Mouse (Mus musculus) gonadal fat pad, adult 2 months (tissue): ENCODE data around the gene Haus8. TPM values are rescaled to one million over a fixed set of nuclear protein-coding genes. Genes with fewer than 3 reads are reported as not detected.
"Not testable (repeated sequence)": the region's sequence is repeated elsewhere in the genome, so short reads cannot be mapped to it uniquely, and the experiment has no call there.

Source experiments
- DNase-seq: peaks from one replicate; pipeline ENCODE4 v3.0.0-alpha.2; 2012; ENCODE audit warnings: low read depth
- polyA plus RNA-seq: library from polyadenylated mRNA; depleted of rRNA; stranded (reverse); fragments of >200 nt; gene quantifications from 2 replicates; pipeline ENCODE4 v1.2.3, GENCODE M21; 2012; rRNA removed

The Haus8 gene
- polyA plus RNA-seq, 1 experiment = 3.6 TPM

- not testable (repeated sequence) for DNase-seq
Measured at GRCm38 (mm10) chr8:71286223-71286622, 13.5 kb upstream of the Haus8 start.

DNA sequence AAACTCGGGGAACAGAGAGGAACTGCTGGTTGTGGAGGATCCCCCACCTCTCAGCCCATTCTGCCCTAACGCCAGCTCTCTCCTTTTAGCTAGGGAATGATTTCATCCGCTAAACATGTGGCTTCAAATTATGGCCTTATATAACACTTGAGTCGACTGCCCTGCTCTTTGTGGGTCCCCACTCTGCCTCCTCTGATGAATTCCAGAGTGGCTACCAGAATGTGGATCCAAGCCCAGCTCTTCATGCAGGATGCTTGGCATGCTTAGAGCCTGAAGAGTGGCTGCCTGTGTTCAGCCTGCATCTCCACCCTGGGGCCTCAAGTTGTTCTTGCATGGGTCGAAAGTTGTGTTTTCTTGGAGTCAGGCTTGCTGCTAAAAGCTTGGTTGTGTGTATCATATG, 9.9 kb upstream of the Haus8 start:
- no peak for DNase-seq

- DNase-seq = not testable (repeated sequence)
Measured at GRCm38 (mm10) chr8:71281731-71282130, 9.0 kb upstream of the Haus8 start.

DNA sequence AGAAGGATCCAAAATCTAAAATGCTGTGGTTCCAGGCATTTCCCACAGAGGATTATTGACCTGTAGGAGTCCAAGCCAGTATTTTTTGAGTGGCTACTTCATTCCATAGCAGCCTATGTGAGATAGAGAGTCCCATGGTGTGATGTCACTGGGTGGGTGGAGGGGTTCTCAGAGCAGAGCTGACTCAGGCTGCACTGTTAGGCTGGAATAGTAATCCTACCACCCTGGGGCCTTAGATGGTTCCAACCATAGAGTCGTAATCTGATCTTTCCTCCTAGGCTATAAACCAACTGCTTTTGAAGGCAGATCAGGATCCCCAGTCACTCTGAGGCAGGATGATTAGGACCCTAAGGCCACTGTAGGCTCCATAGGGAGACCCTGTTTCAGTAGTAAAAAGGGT, 6.7 kb upstream of the Haus8 start:
- DNase-seq = not testable (repeated sequence)

DNA sequence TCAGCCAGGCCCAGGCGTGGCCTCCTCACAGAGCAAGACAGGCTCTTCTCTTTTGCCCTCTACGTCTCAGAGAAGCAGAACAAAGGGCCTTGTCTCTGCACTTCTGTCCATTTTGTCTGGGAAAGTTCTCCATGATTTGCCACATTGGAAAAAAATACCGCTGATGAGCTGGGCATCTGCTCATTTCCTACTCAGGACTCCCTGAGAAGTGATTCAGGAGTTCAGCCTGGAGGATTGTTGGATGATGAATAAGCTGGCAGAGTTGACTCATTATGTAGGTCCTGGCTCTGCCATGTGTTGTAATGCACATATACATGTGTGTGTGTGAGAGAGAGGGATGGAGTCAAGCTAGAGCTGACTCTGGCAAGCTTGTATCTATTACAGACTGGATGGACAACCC, 3.4 kb upstream of the Haus8 start:
- no peak for DNase-seq

DNA sequence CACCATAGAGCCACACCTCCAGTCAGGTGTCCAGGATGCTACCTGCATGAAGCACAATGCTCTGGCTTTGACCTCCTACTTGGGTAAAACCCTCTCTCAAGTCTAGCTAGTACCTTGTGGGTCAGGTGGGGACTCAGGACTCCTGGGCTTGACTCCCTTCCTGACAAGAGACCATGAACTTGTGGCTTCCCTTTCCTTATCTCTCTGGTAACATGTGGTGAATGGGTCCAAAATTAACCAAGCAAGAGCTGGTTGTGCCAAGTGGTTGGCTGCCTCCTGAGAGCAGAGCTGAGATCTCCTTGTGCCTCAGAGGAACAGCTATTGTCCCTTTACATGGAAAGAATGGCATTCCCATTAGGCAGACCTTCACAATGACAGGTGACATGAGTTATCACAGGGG, 1.7 kb upstream of the Haus8 start:
- DNase-seq = no peak

DNA sequence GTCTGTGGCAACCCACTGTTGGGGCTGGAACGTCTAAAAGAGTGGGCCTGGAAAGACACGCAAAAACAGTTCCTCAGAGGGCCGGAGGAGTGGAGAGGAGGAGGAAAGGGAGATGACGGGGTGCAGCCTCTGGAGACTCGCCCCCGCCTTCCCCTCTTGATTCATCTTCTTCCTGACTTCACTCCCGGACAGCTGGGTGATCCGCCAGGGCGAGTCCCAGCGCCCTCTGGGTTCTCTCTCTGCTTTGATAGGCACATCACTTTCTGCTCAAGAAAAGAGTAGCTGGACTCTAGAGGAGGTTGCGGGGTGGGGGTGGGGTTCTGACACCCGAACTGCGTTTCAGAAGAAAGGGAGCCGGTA, 397 bp upstream of the Haus8 start:
- DNase-seq = no peak

DNA sequence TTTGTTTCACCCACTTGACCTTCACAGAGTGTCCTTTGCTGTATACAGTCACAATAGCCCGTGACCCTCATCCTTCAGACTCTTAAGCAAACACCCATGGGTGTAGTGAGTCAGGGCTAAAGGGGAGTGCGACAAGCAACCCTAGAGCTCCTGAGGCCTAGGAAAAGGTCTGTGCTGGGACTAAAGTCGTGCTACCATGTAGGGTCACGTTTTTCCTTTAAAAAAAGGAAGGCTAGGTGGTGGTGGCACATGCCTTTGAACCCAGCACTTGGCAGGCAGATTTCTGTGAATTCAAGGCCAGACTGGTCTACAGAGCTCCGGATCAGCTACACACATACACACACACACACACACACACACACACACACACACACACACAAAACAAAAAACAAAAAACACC, 1.1 kb downstream of the Haus8 start:
- no peak for DNase-seq

- DNase-seq = not testable (repeated sequence)
Measured at GRCm38 (mm10) chr8:71268286-71268685, 4.4 kb downstream of the Haus8 start.

GRCm38 (mm10) chr8:71267690-71268089, 5.0 kb downstream of the Haus8 start:
- DNase-seq = no peak

- no peak for DNase-seq
Measured at GRCm38 (mm10) chr8:71261234-71261633, 11.5 kb downstream of the Haus8 start.

DNA sequence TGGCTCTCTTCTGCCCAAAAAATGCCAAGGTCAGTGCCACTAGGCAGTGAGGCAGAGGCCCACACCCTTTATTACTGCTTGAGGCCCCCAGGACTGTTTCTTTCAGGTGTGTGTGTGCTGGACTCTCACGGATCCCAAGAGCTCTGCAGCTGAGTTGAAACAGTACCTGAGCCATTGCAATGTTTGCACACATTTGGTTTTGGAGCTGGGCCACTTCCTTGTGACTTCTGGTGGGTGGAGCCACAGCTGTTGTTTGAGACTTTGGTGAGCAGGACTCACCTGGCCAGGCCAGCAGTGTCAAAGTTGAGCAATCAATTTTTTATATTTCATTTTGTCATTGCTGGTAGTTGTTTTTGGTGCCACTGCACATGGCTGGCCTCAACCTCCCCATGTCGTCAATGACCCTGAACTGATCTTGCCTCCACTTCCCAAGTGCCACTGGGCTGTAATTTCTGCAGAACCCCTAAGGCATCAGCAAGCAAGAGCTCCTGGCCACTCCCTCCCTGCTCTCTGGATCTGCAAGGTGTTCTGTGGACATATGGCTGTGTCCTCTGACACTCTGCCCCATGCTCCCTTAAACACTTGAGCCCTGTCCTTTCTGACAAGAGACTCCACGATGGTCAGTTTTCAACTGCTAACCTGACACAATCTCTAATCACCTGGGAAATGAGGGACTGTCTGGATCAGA, 16.0 kb downstream of the Haus8 start:
- DNase-seq = peak; percentile 49

DNA sequence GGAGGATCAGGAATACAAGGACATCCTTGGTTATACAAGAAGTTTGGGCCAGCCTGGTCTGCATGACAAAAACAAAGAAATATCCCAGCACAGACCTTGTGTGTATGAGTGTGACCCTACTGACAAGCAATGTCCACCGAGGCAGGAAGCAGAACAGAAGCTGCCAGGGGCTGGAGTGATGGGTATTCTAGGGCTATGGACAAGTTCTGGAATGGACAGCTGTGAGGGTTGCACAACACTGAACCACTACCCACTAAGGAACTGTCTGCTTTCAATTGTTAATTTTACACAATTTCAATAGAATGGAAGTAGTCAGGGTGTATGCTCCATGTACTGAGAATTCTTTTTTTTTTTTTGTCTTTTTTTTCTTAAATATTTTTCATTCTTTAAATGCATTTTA, 24.5 kb downstream of the Haus8 start:
- no peak for DNase-seq

- no peak for DNase-seq
Measured at GRCm38 (mm10) chr8:71242757-71243156, 30.0 kb downstream of the Haus8 start.

GRCm38 (mm10) chr8:71224560-71224959, 48.2 kb downstream of the Haus8 start:
- no peak for DNase-seq

GRCm38 (mm10) chr8:71214266-71214665, 58.5 kb downstream of the Haus8 start:
- not testable (repeated sequence) for DNase-seq

GRCm38 (mm10) chr8:71205541-71205967, 67.2 kb downstream of the Haus8 start:
- DNase-seq = not testable (repeated sequence)

Other genes starting within 250 kb of the Haus8 start
- 17.7 and 20.8 TPM in 2 replicates for gene Myo9b, start 220 bp downstream of the Haus8 start, polyA plus RNA-seq
- 157 and 172 TPM in 2 replicates for gene Use1, start 93.9 kb upstream of the Haus8 start, polyA plus RNA-seq
- 10.2 and 13.0 TPM in 2 replicates for gene Ocel1, start 98.4 kb upstream of the Haus8 start, polyA plus RNA-seq
- gene Nr2f6, start 109.0 kb upstream of the Haus8 start, polyA plus RNA-seq = 133 and 165 TPM in 2 replicates
- gene Ushbp1, start 122.9 kb upstream of the Haus8 start, polyA plus RNA-seq = 40.6 and 59.8 TPM in 2 replicates
- gene Babam1, start 123.9 kb upstream of the Haus8 start, polyA plus RNA-seq = 107 and 126 TPM in 2 replicates
- 1.8 TPM in 2 replicates for gene Ankle1, start 133.1 kb upstream of the Haus8 start, polyA plus RNA-seq
- gene Abhd8, start 190.7 kb upstream of the Haus8 start, polyA plus RNA-seq = 24.1 and 29.2 TPM in 2 replicates
- 49.9 and 63.7 TPM in 2 replicates for gene Mrpl34, start 192.0 kb upstream of the Haus8 start, polyA plus RNA-seq
- 95.7 and 103 TPM in 2 replicates for gene Dda1, start 196.3 kb upstream of the Haus8 start, polyA plus RNA-seq
- 18.3 and 18.9 TPM in 2 replicates for gene Ano8, start 213.0 kb upstream of the Haus8 start, polyA plus RNA-seq
- 19.0 and 21.4 TPM in 2 replicates for gene Gtpbp3, start 215.2 kb upstream of the Haus8 start, polyA plus RNA-seq
- 91.9 and 104 TPM in 2 replicates for gene Plvap, start 238.8 kb upstream of the Haus8 start, polyA plus RNA-seq